Mouse (Mus musculus) heart, embryonic 10.5 days (tissue): ENCODE results near the gene Gtf2ird2. TPM values are rescaled to one million over a fixed set of nuclear protein-coding genes. Genes with fewer than 3 reads are reported as not detected.

Source experiments
- DNase-seq: peaks from one replicate; pipeline ENCODE4 v3.0.0-alpha.2; 2017; ENCODE audit warnings: low spot score
- H3K27ac ChIP-seq: fragments of 300-500 bp; sonication (generic); 2 replicates; pipeline ENCODE4 v1.5.1; 2016; ENCODE audit warnings: mild to moderate bottlenecking
- H3K27me3 ChIP-seq: fragments of 300-500 bp; sonication (generic); 2 replicates; pipeline ENCODE4 v1.6.1; 2016; ENCODE audit warnings: mild to moderate bottlenecking; ENCODE audit not compliant: poor library complexity, insufficient read depth, severe bottlenecking
- H3K36me3 ChIP-seq: fragments of 300-500 bp; sonication (generic); 2 replicates; pipeline ENCODE4 v1.6.1; 2016; ENCODE audit warnings: mild to moderate bottlenecking, moderate library complexity
- H3K4me1 ChIP-seq: fragments of 300-500 bp; sonication (generic); 2 replicates; pipeline ENCODE4 v1.6.1; 2016; ENCODE audit warnings: mild to moderate bottlenecking
- H3K4me3 ChIP-seq: fragments of 300-500 bp; sonication (generic); 2 replicates; pipeline ENCODE4 v1.5.1; 2016; ENCODE audit warnings: mild to moderate bottlenecking, moderate library complexity
- H3K9me3 ChIP-seq: fragments of 300-500 bp; sonication (generic); 2 replicates; pipeline ENCODE4 v1.6.1; 2016; ENCODE audit warnings: mild to moderate bottlenecking, moderate library complexity
- WGBS: fragments of 180-500 bp; shearing (Covaris S2); methylation state at CpG from one replicate; pipeline ENCODE4 v1.1.7; 2016; 5-methylcytosine and 5-hydroxymethylcytosine counted together
- polyA plus RNA-seq: library from polyadenylated mRNA; unstranded; fragments of >200 nt; fragmentation: Nextera tagmentation; extraction: Ambion mirVana; gene quantifications from 2 replicates; pipeline ENCODE4 v1.2.1, GENCODE M21; 2016

Gtf2ird2 gene
- polyA plus RNA-seq, 1 experiment from 2014 or later, result 5.4 TPM

GRCm38 (mm10) chr5:134186961-134187731 is 3.3 kb downstream of the Gtf2ird2 start:
- H3K9me3 ChIP-seq, result no peaks in the 10 kb centered on the region
- H3K4me3 ChIP-seq, result no peak overlapping the region
- no peak overlapping the region for H3K27ac ChIP-seq
- H3K27me3 ChIP-seq, result no peaks in the 10 kb centered on the region
- WGBS, result 70% methylated on average over 4 of the region's 4 CpGs
- peaks cover 15% of the 10 kb centered on the region; the same call in 1 of the 2 replicates for H3K4me1 ChIP-seq
- H3K36me3 ChIP-seq, result no peaks in the 10 kb centered on the region
- DNase-seq, result no peak

- no peak for DNase-seq
- Histone ChIP-seq H3K27ac (no peak overlapping the region), H3K4me3 (no peak overlapping the region), H3K9me3 (no peaks in the 10 kb centered on the region), H3K27me3 (no peaks in the 10 kb centered on the region), H3K36me3 (peaks cover 9% of the 10 kb centered on the region; the same call in 1 of the 2 replicates), H3K4me1 (peaks cover 3% of the 10 kb centered on the region; the same call in 1 of the 2 replicates)
- WGBS, result 85% methylated on average over 7 of the region's 7 CpGs
Observed at GRCm38 (mm10) chr5:134188571-134188970, 4.8 kb downstream of the Gtf2ird2 start.

GRCm38 (mm10) chr5:134193664-134194063 is 9.8 kb downstream of the Gtf2ird2 start:
- DNase-seq, result no peak
- H3K9me3 ChIP-seq, result no peaks in the 10 kb centered on the region
- WGBS, result 84% methylated on average over 8 of the region's 8 CpGs
- H3K36me3 ChIP-seq, result peaks cover 39% of the 10 kb centered on the region
- H3K4me1 ChIP-seq, result no peaks in the 10 kb centered on the region
- H3K27ac ChIP-seq, result no peak overlapping the region
- no peak overlapping the region for H3K4me3 ChIP-seq
- no peaks in the 10 kb centered on the region for H3K27me3 ChIP-seq

- Histone ChIP-seq H3K27ac (no peak overlapping the region), H3K27me3 (no peaks in the 10 kb centered on the region), H3K4me3 (no peak overlapping the region), H3K9me3 (0 out of 2 replicates have a peak, but pooled peaks cover 3% of the 10 kb centered on the region), H3K36me3 (peaks cover 37% of the 10 kb centered on the region), H3K4me1 (peaks cover 13% of the 10 kb centered on the region)
- DNase-seq, result no peak
- WGBS, result 79% methylated on average over 10 of the region's 10 CpGs
Observed at GRCm38 (mm10) chr5:134206721-134207120, 22.9 kb downstream of the Gtf2ird2 start.

DNA sequence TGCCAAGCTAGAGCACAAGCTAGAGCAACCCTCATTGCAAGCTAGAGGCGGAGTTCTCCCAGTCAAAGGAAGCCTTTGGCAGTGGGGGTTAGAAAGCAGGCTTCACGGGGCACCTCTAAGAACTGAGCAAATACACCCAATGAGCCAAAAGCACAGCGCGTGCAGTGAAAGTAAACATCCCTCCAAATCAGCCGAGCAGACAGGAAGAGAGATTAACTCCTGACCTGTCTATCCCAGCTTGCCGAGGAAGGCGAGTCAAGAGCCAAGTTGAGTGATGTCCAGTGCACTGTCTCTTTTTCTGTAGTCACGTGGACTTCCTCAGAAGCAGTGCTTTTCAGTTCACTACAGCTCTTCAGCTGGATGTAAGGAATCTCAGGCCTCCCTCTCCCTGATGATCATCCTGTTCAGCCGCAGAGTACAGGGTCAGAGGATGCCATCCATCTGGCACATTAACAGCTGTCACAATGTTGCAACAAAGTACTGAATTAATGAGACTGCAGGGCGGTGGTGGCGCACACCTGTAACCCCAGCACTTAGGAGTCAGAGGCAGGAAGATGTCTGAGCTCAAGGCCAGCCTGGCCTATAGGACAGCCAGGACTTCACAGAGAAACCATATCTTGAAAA is 26.2 kb downstream of the Gtf2ird2 start:
- Histone ChIP-seq H3K36me3 (peaks cover 19% of the 10 kb centered on the region), H3K4me3 (no peak overlapping the region), H3K27ac (no peak overlapping the region), H3K9me3 (0 out of 2 replicates have a peak, but pooled peaks cover 3% of the 10 kb centered on the region), H3K27me3 (no peaks in the 10 kb centered on the region), H3K4me1 (peaks cover 20% of the 10 kb centered on the region)
- no peak for DNase-seq
- 53% methylated on average over 11 of the region's 11 CpGs for WGBS

DNA sequence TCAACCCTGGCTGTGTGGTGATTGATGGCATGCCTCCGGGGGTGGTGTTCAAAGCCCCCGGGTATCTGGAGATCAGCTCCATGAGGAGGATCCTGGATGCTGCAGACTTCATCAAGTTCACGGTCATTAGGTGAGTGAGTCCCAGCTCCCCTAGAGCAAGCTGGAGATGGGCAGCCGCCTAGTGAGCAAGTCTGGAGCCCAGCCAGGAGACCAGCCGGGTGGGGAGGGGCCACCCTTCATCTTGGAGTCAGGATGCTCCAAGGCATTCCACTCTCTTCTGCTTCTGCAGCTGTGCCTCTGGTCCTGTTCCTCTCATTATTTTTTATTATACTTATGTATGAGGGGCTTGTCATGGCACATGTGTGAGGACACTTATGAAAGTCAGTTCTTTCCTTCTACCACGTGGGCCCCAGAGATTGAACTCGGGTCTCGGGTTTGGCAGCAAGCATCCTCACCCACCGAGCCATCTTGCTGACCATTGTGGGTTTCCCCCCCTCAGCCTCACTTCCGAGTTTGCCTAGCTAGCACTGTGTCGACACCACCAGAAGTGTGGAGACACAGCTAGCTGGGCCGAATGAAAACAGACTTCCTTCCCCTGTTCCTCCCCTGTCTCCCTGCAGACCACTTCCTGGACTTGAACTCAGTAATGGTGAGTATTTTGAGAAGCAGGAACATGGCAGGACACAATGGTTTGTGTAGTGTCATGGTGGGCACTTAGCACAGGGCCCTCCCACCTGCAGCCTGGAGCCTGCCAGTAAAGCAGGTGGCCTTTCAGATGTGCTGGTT is 30.4 kb downstream of the Gtf2ird2 start:
- no peaks in the 10 kb centered on the region for H3K27me3 ChIP-seq
- WGBS, result 69% methylated on average over 12 of the region's 12 CpGs
- peaks cover 20% of the 10 kb centered on the region for H3K4me1 ChIP-seq
- no peak for DNase-seq
- H3K36me3 ChIP-seq, result peaks cover 22% of the 10 kb centered on the region
- no peak overlapping the region for H3K4me3 ChIP-seq
- H3K27ac ChIP-seq, result no peak overlapping the region
- no peaks in the 10 kb centered on the region for H3K9me3 ChIP-seq

DNA sequence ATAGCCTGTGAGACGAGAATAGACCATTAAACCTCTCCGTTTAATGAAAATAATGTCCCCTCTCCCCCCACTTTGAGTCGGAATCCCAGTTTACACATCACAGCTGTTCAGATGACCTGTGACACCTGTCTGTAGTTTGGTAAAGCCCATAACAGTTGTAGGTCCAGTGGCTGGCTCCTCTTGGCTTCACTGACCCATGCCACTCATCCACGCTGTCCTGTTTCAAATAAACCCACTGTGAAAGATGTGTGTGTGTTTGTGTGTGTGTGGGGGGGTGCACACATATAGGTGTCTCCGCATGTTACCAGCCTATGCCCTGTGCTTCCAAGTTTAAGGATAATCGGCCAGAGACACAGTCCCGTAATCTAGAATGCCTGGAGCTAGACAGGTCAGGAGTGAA is 34.1 kb downstream of the Gtf2ird2 start:
- Histone ChIP-seq H3K4me3 (no peak overlapping the region), H3K9me3 (no peaks in the 10 kb centered on the region), H3K27me3 (peaks cover 27% of the 10 kb centered on the region), H3K4me1 (peaks cover 21% of the 10 kb centered on the region), H3K27ac (no peak overlapping the region), H3K36me3 (peaks cover 16% of the 10 kb centered on the region)
- no peak for DNase-seq
- 85% methylated on average over 7 of the region's 7 CpGs for WGBS

DNA sequence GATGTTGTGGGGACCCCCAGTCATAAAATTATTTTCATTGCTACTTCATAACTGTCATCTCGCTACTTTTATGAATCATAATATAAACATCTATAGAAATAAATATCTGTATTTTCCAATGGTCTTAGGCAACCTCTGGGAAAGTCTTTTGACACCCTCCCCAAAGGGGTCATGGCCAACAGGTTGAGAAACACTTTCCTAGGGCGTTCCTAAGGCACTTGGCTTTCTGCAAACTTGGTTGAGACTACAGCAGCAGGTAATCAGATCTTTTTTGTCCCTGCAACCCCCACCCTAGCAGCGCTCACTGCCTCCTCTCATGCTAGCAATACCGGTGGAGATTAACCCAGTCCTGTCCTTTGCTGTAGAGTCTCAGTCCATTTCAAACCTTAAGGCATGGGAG is 37.5 kb downstream of the Gtf2ird2 start:
- H3K36me3 ChIP-seq, result peaks cover 13% of the 10 kb centered on the region
- H3K27me3 ChIP-seq, result peaks cover 32% of the 10 kb centered on the region
- H3K9me3 ChIP-seq, result no peaks in the 10 kb centered on the region
- peak overlapping the region; percentile 59 for H3K4me3 ChIP-seq
- no peak overlapping the region for H3K27ac ChIP-seq
- 38% methylated on average over 4 of the region's 4 CpGs for WGBS
- peaks cover 25% of the 10 kb centered on the region for H3K4me1 ChIP-seq
- no peak for DNase-seq

GRCm38 (mm10) chr5:134221708-134222150 is 37.9 kb downstream of the Gtf2ird2 start:
- Histone ChIP-seq H3K9me3 (no peaks in the 10 kb centered on the region), H3K27ac (no peak overlapping the region), H3K27me3 (peaks cover 32% of the 10 kb centered on the region), H3K36me3 (peaks cover 9% of the 10 kb centered on the region), H3K4me3 (peak overlapping the region; percentile 59), H3K4me1 (peaks cover 30% of the 10 kb centered on the region)
- WGBS, result 1% methylated on average over 36 of the region's 36 CpGs
- no peak for DNase-seq

DNA sequence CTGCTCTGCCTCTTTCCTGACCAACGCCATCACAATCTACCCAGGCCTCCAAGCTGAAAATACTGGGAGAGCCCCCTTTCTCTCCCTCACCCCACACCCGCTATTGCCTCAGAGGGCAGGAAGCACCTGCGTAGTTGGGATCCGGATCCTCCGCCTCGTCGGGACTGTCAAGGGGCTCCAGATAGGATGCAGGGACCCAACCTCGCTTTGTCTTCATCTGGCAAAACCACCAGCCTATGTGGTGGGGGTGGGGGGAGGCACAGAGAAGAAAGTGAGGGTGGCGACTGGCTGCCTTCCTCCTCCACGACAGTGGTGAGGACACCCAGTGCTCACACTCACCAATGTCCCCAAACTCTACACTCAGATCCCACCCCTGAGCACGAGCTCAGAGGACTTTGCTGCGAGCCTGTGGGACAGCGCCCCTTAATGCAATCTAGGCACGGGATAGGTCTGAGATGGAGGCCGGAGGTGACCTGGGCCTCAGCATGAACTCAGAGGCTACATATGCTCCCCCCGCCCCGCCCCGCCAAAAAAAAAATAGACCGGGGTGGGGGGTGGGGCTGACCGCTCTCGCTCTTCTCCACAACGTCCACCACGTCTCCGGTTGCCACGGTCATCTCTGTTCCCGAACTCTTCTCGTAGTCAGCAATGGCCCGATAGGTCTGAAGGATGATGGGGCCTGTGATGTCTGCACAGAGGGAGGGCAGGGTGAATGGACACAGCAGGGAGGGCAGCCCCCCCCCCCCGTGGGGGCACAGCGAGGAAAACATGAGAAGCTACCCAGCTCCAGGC is 41.5 kb downstream of the Gtf2ird2 start:
- peaks cover 50% of the 10 kb centered on the region for H3K4me1 ChIP-seq
- no peaks in the 10 kb centered on the region for H3K9me3 ChIP-seq
- no peak overlapping the region for H3K27ac ChIP-seq
- no peak for DNase-seq
- peaks cover 30% of the 10 kb centered on the region for H3K27me3 ChIP-seq
- WGBS, result 73% methylated on average over 30 of the region's 30 CpGs
- no peak overlapping the region for H3K4me3 ChIP-seq
- no peaks in the 10 kb centered on the region for H3K36me3 ChIP-seq

DNA sequence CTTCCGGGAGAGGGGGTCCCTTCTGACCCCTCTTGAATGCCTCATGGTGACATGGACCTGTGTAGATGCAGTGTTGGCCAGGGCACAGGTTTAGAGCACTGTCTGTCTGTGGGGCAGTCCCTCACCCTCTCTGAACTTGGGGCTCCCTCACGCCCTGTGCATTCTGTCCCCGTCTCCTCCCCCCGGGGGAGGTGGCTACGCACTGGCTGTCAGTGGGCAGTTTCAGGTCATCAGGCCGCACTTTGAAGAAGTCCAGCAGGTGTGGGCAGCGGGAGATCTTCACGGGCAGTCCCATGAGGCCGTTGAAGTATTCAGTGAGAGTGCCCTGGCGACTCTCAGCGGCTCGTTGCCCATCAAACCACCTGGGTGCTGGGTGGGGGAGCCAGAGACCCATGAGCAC is 43.1 kb downstream of the Gtf2ird2 start:
- 61% methylated on average over 12 of the region's 12 CpGs for WGBS
- Histone ChIP-seq H3K4me1 (peaks cover 43% of the 10 kb centered on the region), H3K27ac (peak overlapping the region; percentile 63), H3K4me3 (no peak overlapping the region), H3K27me3 (peaks cover 14% of the 10 kb centered on the region), H3K9me3 (no peaks in the 10 kb centered on the region), H3K36me3 (no peaks in the 10 kb centered on the region)
- DNase-seq, result no peak

DNA sequence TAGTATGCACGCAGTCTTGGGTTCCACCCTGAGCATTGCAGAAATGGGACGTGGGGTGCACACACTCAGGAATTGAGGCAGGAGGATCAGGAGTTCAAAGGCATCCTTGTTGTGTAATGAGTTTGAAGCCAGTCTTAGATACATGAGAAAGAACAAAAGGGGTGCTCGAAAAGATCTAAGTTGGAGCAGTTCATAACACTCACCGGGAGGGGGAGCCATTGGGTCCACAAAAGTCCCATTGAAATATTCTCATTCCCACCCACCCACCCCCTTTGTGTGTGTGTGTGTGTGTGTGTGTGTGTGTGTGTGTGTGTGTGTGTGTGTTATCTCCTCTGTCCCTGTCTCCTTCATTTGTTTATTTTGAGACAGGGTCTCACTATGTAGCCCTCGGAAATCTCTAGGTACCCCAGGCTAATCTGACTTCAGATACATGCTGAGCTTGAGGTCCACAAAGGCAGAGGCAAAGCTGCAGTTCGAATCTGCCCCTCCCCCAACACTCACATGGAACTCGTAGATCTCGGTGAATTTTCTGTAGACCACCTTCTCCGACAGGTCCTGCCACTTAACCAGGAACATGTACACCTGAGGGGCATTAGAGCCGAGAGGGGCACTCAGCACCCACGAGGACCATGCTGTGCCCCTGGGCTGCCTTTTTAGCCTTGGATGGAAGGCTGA is 43.9 kb downstream of the Gtf2ird2 start:
- Histone ChIP-seq H3K4me1 (peaks cover 44% of the 10 kb centered on the region), H3K27me3 (peaks cover 6% of the 10 kb centered on the region), H3K4me3 (no peak overlapping the region), H3K36me3 (no peaks in the 10 kb centered on the region), H3K27ac (peak overlapping the region; percentile 72), H3K9me3 (no peaks in the 10 kb centered on the region)
- WGBS, result 39% methylated on average over 11 of the region's 11 CpGs
- no peak for DNase-seq
